Mouse (Mus musculus): Measurements from ENCODE around the gene Aqp1. TPM values are rescaled to one million over a fixed set of nuclear protein-coding genes. Genes with fewer than 3 reads are reported as not detected.

Aqp1 gene
- total and polyA plus RNA-seq, 3 experiments = 57.2 to 95.3 TPM; not detected in 1

DNA sequence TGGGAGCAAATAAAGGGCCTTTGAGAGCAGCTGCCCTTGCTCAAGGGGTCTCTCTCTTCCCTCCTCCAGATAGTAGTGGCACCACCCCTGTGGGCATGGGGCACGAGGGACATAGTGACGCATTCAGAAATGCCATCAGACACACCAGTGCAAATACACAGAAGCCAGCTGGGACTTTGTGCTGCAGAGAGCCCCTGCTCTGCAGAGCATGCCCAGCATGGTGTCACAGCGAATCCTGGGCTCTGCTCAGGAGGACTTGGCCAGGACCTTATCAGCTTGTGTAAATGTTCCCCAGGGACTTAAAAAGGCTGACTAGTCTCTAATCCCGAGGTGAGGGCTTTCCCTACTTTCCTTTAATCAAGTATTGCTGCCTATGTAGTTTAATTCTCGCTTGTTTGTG is 5.5 kb downstream of the Aqp1 start:
- no peak for DNase-seq (ENCODE audit: low read depth, low spot score)
- no peak overlapping the region for H3K4me3 ChIP-seq (ENCODE audit: control insufficient read depth in 1 of 2, insufficient read depth in 1 of 2, low read depth in 2 of 2, low read length in 2 of 2)
- TF ChIP-seq TCF12 (IDR thresholded peaks at IDR 0.05; ENCODE audit: low read depth, low read length) = no peak
- TF ChIP-seq RAD21 (IDR thresholded peaks at IDR 0.05; ENCODE audit: low read depth, low read length) = no peak
- TF ChIP-seq ZC3H11A (IDR thresholded peaks at IDR 0.05; ENCODE audit: low read depth, low read length) = no peak
- TF ChIP-seq NRF1 (IDR thresholded peaks at IDR 0.05; ENCODE audit: insufficient read depth, low read depth, low read length, poor library complexity, severe bottlenecking) = no peak
- TF ChIP-seq MAZ (IDR thresholded peaks at IDR 0.05; ENCODE audit: low read depth, low read length) = no peak
- TF ChIP-seq UBTF (IDR thresholded peaks at IDR 0.05; ENCODE audit: borderline replicate concordance, insufficient read depth, low read depth, low read length) = no peak
- no peak for TF ChIP-seq BHLHE40 (IDR thresholded peaks at IDR 0.05; ENCODE audit: borderline replicate concordance, low read depth, low read length)
- no peak for TF ChIP-seq TAL1 (IDR thresholded peaks at IDR 0.05; ENCODE audit: low read length)
- TF ChIP-seq TBP (IDR thresholded peaks at IDR 0.05; ENCODE audit: low read depth, low read length) = no peak
- no peak for TF ChIP-seq MAFK (IDR thresholded peaks at IDR 0.05; ENCODE audit: borderline replicate concordance, low read depth, low read length)
- no peak for TF ChIP-seq KAT2A (conservative IDR thresholded peaks at IDR 0.05; ENCODE audit: low read depth, low read length)
- H3K27ac ChIP-seq (ENCODE audit: control insufficient read depth, low read depth, low read length) = no peak overlapping the region
- H3K36me3 ChIP-seq (ENCODE audit: control insufficient read depth in 1 of 2, insufficient read depth in 2 of 2, low read length in 2 of 2) = peaks cover 0 to 10% of the 10 kb centered on the region in 2 experiments; a peak in 2 of 4 replicates
- no peaks in the 10 kb centered on the region for H3K79me2 ChIP-seq (ENCODE audit: control insufficient read depth, insufficient read depth, low read length, poor library complexity)
- H3K9me3 ChIP-seq (replicated peaks; ENCODE audit: insufficient read depth, low read length) = no peaks in the 10 kb centered on the region
- H3K27me3 ChIP-seq (ENCODE audit: control insufficient read depth in 1 of 2, insufficient read depth in 2 of 2, low read length in 2 of 2) = no peaks in the 10 kb centered on the region
- peaks cover 7 to 27% of the 10 kb centered on the region in 2 experiments; a peak in 3 of 4 replicates for H3K4me1 ChIP-seq (ENCODE audit: control insufficient read depth in 1 of 2, insufficient read depth in 2 of 2, low read length in 2 of 2)
- no peak overlapping the region for H3K9ac ChIP-seq (ENCODE audit: control insufficient read depth, low read depth, low read length, poor library complexity, severe bottlenecking)

GRCm38 (mm10) chr6:55342328-55342727 is 6.1 kb downstream of the Aqp1 start:
- Histone ChIP-seq H3K36me3 (ENCODE audit: control insufficient read depth in 1 of 2, insufficient read depth in 2 of 2, low read length in 2 of 2) (peaks cover 0 to 10% of the 10 kb centered on the region in 2 experiments; a peak in 2 of 4 replicates), H3K4me3 (ENCODE audit: control insufficient read depth in 1 of 2, insufficient read depth in 1 of 2, low read depth in 2 of 2, low read length in 2 of 2) (no peak overlapping the region), H3K27me3 (ENCODE audit: control insufficient read depth in 1 of 2, insufficient read depth in 2 of 2, low read length in 2 of 2) (no peaks in the 10 kb centered on the region), H3K4me1 (ENCODE audit: control insufficient read depth in 1 of 2, insufficient read depth in 2 of 2, low read length in 2 of 2) (peaks cover 7 to 27% of the 10 kb centered on the region in 2 experiments; a peak in 3 of 4 replicates), H3K9me3 (replicated peaks; ENCODE audit: insufficient read depth, low read length) (no peaks in the 10 kb centered on the region), H3K9ac (ENCODE audit: control insufficient read depth, low read depth, low read length, poor library complexity, severe bottlenecking) (no peak overlapping the region), H3K27ac (ENCODE audit: control insufficient read depth, low read depth, low read length) (no peak overlapping the region), H3K79me2 (ENCODE audit: control insufficient read depth, insufficient read depth, low read length, poor library complexity) (no peaks in the 10 kb centered on the region)
- no peak for DNase-seq (ENCODE audit: low read depth, low spot score)
- TF ChIP-seq ZNF384 (IDR thresholded peaks at IDR 0.05; ENCODE audit: low read depth, low read length) = no peak
- no peak for TF ChIP-seq RCOR1 (IDR thresholded peaks at IDR 0.05; ENCODE audit: low read depth, low read length)
- no peak for TF ChIP-seq EP300 (IDR thresholded peaks at IDR 0.05; ENCODE audit: low read depth in 1 of 2, low read length in 2 of 2)
- no peak for TF ChIP-seq TBP (IDR thresholded peaks at IDR 0.05; ENCODE audit: low read depth, low read length)
- no peak for TF ChIP-seq USF2 (IDR thresholded peaks at IDR 0.05; ENCODE audit: borderline replicate concordance in 1 of 2, insufficient read depth in 1 of 2, low read depth in 1 of 2, low read length in 2 of 2)
- TF ChIP-seq ZKSCAN1 (IDR thresholded peaks at IDR 0.05; ENCODE audit: low read depth, low read length) = no peak
- TF ChIP-seq SIN3A (IDR thresholded peaks at IDR 0.05; ENCODE audit: low read length) = no peak
- no peak for TF ChIP-seq MXI1 (IDR thresholded peaks at IDR 0.05; ENCODE audit: low read depth, low read length)
- no peak for TF ChIP-seq GATA1 (IDR thresholded peaks at IDR 0.05; ENCODE audit: low read depth, low read length)
- no peak for TF ChIP-seq POLR2A (IDR thresholded peaks at IDR 0.05; ENCODE audit: control insufficient read depth in 1 of 2, insufficient read depth in 1 of 2, low read depth in 1 of 2, low read length in 2 of 2, poor library complexity in 1 of 2)
- no peak for TF ChIP-seq ELF1 (IDR thresholded peaks at IDR 0.05; ENCODE audit: low read depth, low read length)
- TF ChIP-seq GABPA (IDR thresholded peaks at IDR 0.05; ENCODE audit: low read depth, low read length) = no peak
- no peak for TF ChIP-seq TAL1 (IDR thresholded peaks at IDR 0.05; ENCODE audit: low read length)
- TF ChIP-seq SMC3 (IDR thresholded peaks at IDR 0.05; ENCODE audit: low read depth, low read length) = no peak
- no peak for TF ChIP-seq UBTF (IDR thresholded peaks at IDR 0.05; ENCODE audit: borderline replicate concordance, insufficient read depth, low read depth, low read length)
- TF ChIP-seq KAT2A (conservative IDR thresholded peaks at IDR 0.05; ENCODE audit: low read depth, low read length) = no peak

Measured in MEL (cell line).